Mouse (Mus musculus) bone marrow, adult 2 months (tissue): ENCODE measurements around the gene Gtf3c4.

Experiments used
- CTCF ChIP-seq: fragments of 200-500 bp; IDR thresholded peaks from 2 replicates; pipeline ENCODE4 v1.5.1; 2011; ENCODE audit warnings: low read length, control low read depth; ENCODE audit not compliant: control insufficient read depth, insufficient read depth
- POLR2A ChIP-seq: fragments of 200-500 bp; IDR thresholded peaks from 2 replicates; pipeline ENCODE4 v1.6.1; 2011; ENCODE audit warnings: low read depth, mild to moderate bottlenecking, control low read depth, low read length, borderline replicate concordance; ENCODE audit not compliant: control insufficient read depth

DNA sequence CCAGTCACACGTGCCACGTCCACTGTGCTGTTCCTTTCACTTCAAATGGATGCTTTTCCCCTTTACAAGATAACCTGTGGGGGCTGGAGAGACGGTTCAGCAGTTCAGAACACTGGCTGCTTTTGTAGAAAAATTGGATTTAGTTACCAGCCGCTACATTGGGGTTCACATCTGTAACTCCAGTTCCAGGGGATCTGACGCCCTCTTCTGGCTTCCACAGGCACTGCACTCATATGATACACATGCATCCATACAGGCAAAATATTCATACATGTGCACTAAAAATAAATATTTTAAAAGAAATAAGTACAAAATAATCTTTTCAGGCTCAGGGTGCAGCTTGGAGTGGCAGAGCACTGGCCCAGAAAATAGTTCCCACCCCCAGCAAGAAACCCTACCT is 45.5 kb downstream of the Gtf3c4 start:
- no peak for TF ChIP-seq POLR2A
- TF ChIP-seq CTCF = 0 out of 2 replicates have a peak, but pooled peaks have one; percentile 13
